Mouse (Mus musculus) midbrain, embryonic 11.5 days (tissue): ENCODE measurements around the gene Raet1e. TPM values are rescaled to one million over a fixed set of nuclear protein-coding genes. Genes with fewer than 3 reads are reported as not detected.

Experiments
- polyA plus RNA-seq: library from polyadenylated mRNA; unstranded; fragments of >200 nt; fragmentation: Nextera tagmentation; extraction: Ambion mirVana; gene quantifications from 2 replicates; pipeline ENCODE4 v1.2.1, GENCODE M21; 2014

The Raet1e gene
- polyA plus RNA-seq, 1 experiment from 2014 or later = 18.4 TPM

Other genes starting within 250 kb of the Raet1e start
- gene 4930444G20Rik, start 90.5 kb upstream of the Raet1e start, polyA plus RNA-seq = not detected in 2 replicates
- gene E030030I06Rik, start 9.3 kb upstream of the Raet1e start, polyA plus RNA-seq = 24.8 and 29.2 TPM in 2 replicates
- 1.00 and 1.0 TPM in 2 replicates for gene H60b, start within 50 bp of the Raet1e start, polyA plus RNA-seq
- gene Raet1d, start 202.0 kb downstream of the Raet1e start, polyA plus RNA-seq = 18.0 and 18.8 TPM in 2 replicates